Mouse (Mus musculus): Measurements from ENCODE around the gene Slit3.

DNA sequence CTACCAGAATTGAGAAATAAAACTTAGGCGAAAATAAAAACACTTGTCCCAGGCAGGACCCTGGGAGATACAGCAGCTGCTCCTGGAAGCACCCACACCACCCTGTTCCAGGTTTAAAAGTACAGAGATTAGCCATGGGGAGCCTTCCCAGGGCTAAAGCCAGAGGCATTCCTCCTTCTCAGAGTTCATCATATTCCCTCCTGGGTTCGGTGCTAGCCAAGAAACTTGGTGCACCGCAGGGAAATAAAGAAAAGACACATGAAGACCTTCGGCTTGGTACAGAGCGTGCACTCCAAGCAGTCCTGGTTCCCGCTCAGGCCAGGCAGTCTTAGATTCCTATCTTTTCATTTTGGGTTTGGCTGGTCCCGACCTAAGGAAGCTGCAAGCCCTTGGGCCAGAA lies 167.0 kb downstream of the Slit3 start:
- no peak for TF ChIP-seq CTCF (IDR thresholded peaks at IDR 0.05; ENCODE audit: low read depth)
- TF ChIP-seq EP300 (IDR thresholded peaks at IDR 0.05; ENCODE audit: low read depth) = no peak

All from liver, embryonic 14.5 days (tissue).